Mouse (Mus musculus) central nervous system, embryonic 14 days (tissue): ENCODE measurements around the gene Cyp2c68. TPM values are rescaled to one million over a fixed set of nuclear protein-coding genes. Genes with fewer than 3 reads are reported as not detected.

ENCODE experiments used
- polyA plus RNA-seq: library from polyadenylated mRNA; depleted of rRNA; stranded (reverse); fragments of >200 nt; gene quantifications from 2 replicates; pipeline ENCODE4 v1.2.3, GENCODE M21; 2012; rRNA removed

Cyp2c68 gene
- polyA plus RNA-seq, result not detected in 2 replicates

DNA sequence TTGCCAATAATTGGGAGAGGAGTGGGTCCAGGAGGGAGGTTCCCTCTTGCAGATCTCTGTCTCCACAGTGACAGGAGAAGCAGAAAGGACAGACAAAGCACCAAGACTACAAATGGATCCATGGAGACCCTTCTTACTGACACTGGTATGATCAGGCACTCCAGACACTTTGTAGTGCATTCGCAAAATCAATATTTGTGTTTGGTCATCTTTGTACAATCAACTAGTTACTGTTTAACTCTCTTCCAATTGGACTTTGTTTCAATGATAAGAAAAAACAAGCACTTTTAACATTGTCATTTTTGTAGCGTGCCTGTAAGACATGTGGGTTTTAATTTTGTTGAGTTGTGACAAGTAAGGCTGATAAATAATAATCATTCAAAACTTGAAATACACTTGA lies at the start of gene Cyp2c68:
Cyp2c68 (minus strand) TSS at position 135 of the 400 bp plus-strand sequence.

DNA sequence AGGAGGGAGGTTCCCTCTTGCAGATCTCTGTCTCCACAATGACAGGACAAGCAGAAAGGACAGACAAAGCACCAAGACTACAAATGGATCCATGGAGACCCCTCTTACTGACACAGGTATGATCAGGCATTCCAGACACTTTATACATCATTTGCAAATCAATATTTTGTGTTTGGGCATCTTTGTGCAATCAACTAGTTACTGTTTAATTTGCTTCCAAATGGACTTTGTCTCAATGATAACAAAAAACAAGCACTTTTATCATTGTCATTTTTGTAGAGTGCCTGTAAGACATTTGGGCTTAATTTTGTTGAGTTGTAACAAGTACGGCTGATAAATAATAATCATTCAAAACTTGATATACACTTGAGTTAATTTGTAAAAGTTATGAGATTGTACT lies 91.9 kb downstream of the Cyp2c68 start, which contains the start of gene Cyp2c67:
Cyp2c67 (minus strand) TSS at position 114 of the 400 bp plus-strand sequence.

Other genes starting within 250 kb of the Cyp2c68 start
- gene Cyp2c39, start 230.2 kb downstream of the Cyp2c68 start, polyA plus RNA-seq, result not detected in 2 replicates
- gene Cyp2c67, start 92.0 kb downstream of the Cyp2c68 start, polyA plus RNA-seq, result not detected in 2 replicates
- gene Cyp2c40, start 71.8 kb upstream of the Cyp2c68 start, polyA plus RNA-seq, result not detected in 2 replicates
- gene Cyp2c69, start 145.7 kb upstream of the Cyp2c68 start, polyA plus RNA-seq, result not detected in 2 replicates